Mouse (Mus musculus): ENCODE measurements around the gene Kcnn1.

DNA sequence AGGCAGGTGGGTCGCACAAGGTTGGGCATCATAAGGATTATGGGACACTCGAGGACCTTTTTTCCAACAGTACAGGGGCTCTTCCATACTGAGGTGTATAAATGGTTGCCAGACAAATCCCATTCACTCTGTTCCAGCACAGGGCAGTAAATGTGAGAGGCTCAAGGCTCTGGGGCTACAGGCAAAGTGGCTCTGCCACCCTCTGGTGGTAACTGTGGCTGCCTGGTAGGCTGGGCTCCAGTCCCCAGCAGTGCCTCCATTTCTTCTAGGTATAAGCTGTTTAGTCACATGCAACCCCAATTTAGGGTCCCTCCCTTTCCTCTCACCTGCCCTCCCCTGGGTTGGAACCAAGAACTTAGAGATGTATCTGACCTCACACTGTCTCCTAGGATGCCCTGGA, 67.7 kb downstream of the Kcnn1 start:
- TF ChIP-seq CTCF (IDR thresholded peaks at IDR 0.05; ENCODE audit: low read depth, low read length) (peak; percentile 37; the same call in 1 of the 2 replicates), POLR2A (IDR thresholded peaks at IDR 0.05; ENCODE audit: extremely low read depth, insufficient read depth, low read length) (no peak)
